35 mouse cellular contexts compared by ENCODE assay signal in genomic region chr3:107819622-107820021, GRCm38 (mm10). TPM values are rescaled to one million over a fixed set of nuclear protein-coding genes. Genes with fewer than 3 reads are reported as not detected.
DNase-seq lines count a peak whose midpoint lies in the region; ATAC-seq and TF ChIP-seq lines count a peak whose summit lies in the region.
"Had no signal": no experiment of that assay in that cellular context is flagged by ENCODE, and none has a peak within 500 bp of the region (broad histone marks: within the 10 kb centered on the region; RNA-seq: fewer than 3 reads in every experiment).

No protein-coding gene starts in this region.

- no peaks in the 10 kb centered on the region for H3K36me3 ChIP-seq in midbrain, embryonic 11.5 days (ENCODE audit: control insufficient read depth, insufficient read depth, low read length)
- no peaks in the 10 kb centered on the region for H3K36me3 ChIP-seq in midbrain, embryonic 16.5 days (ENCODE audit: control insufficient read depth, insufficient read depth, low read length)
- H3K36me3 ChIP-seq in liver, embryonic 14.5 days (replicated peaks; ENCODE audit: control insufficient read depth, insufficient read depth, low read depth), result no peaks in the 10 kb centered on the region
- H3K36me3 ChIP-seq in liver, postnatal 0 days (replicated peaks; ENCODE audit: insufficient read depth, low read length), result no peaks in the 10 kb centered on the region
- H3K36me3 ChIP-seq in myocyte (ENCODE audit: control insufficient read depth, insufficient read depth), result no peaks in the 10 kb centered on the region
- H3K36me3 ChIP-seq: embryonic facial prominence, embryonic 10.5 days; embryonic facial prominence, embryonic 13.5 days; forebrain, embryonic 12.5 days; forebrain, embryonic 15.5 days; G1E; heart, embryonic 10.5 days; heart, embryonic 13.5 days; hindbrain, embryonic 12.5 days; hindbrain, embryonic 15.5 days had no signal

- no peaks in the 10 kb centered on the region for H3K4me1 ChIP-seq in midbrain, embryonic 11.5 days (ENCODE audit: control insufficient read depth, insufficient read depth, low read length)
- no peaks in the 10 kb centered on the region for H3K4me1 ChIP-seq in midbrain, embryonic 16.5 days (ENCODE audit: control insufficient read depth, insufficient read depth, low read length)
- peaks cover 5 to 15% of the 10 kb centered on the region in 2 experiments for H3K4me1 ChIP-seq in liver, embryonic 14.5 days (replicated peaks; ENCODE audit: control insufficient read depth in 2 of 2, insufficient read depth in 2 of 2, low read length in 1 of 2)
- H3K4me1 ChIP-seq in liver, postnatal 0 days (ENCODE audit: insufficient read depth), result peaks cover 18% of the 10 kb centered on the region; the same call in 1 of the 2 replicates
- H3K4me1 ChIP-seq: embryonic facial prominence, embryonic 10.5 days; forebrain, embryonic 12.5 days; forebrain, embryonic 15.5 days; hindbrain, embryonic 12.5 days; hindbrain, embryonic 15.5 days had no signal

- no peak for TF ChIP-seq CTCF in liver, embryonic 14.5 days (IDR thresholded peaks at IDR 0.05; ENCODE audit: low read depth)
- no peak for TF ChIP-seq CTCF in liver, postnatal 0 days (IDR thresholded peaks at IDR 0.05; ENCODE audit: low read depth)

- no peak for TF ChIP-seq POLR2A in myocyte (IDR thresholded peaks at IDR 0.05; ENCODE audit: insufficient read length, low read depth)

- no peaks in the 10 kb centered on the region for H3K9me3 ChIP-seq in midbrain, embryonic 11.5 days (ENCODE audit: control insufficient read depth, low read length)
- H3K9me3 ChIP-seq in midbrain, embryonic 16.5 days (replicated peaks; ENCODE audit: control insufficient read depth, low read length, poor library complexity, severe bottlenecking), result no peaks in the 10 kb centered on the region
- peaks cover 2% of the 10 kb centered on the region; the same call in 1 of the 2 replicates for H3K9me3 ChIP-seq in liver, embryonic 14.5 days (ENCODE audit: control insufficient read depth, low read length)
- no peaks in the 10 kb centered on the region for H3K9me3 ChIP-seq in liver, postnatal 0 days (ENCODE audit: low read length)
- H3K9me3 ChIP-seq: embryonic facial prominence, embryonic 10.5 days; embryonic facial prominence, embryonic 13.5 days; forebrain, embryonic 12.5 days; forebrain, embryonic 15.5 days; heart, embryonic 10.5 days; heart, embryonic 13.5 days; hindbrain, embryonic 12.5 days; hindbrain, embryonic 15.5 days had no signal

- 92% methylated on average over 3 of the region's 3 CpGs for WGBS in midbrain, embryonic 11.5 days
- 93% methylated on average over 3 of the region's 3 CpGs for WGBS in midbrain, embryonic 16.5 days
- 11% methylated on average over 3 of the region's 3 CpGs for WGBS in liver, embryonic 14.5 days (ENCODE audit: insufficient replicate concordance)
- 26% methylated on average over 3 of the region's 3 CpGs for WGBS in liver, postnatal 0 days (ENCODE audit: insufficient replicate concordance)

- H3K4me2 ChIP-seq in midbrain, embryonic 11.5 days, result no peak overlapping the region
- H3K4me2 ChIP-seq in midbrain, embryonic 16.5 days (ENCODE audit: low read length), result no peak overlapping the region
- H3K4me2 ChIP-seq in liver, embryonic 14.5 days (ENCODE audit: low read depth), result peak overlapping the region; percentile 29
- peak overlapping the region; percentile 33; the same call in 1 of the 2 replicates for H3K4me2 ChIP-seq in liver, postnatal 0 days (ENCODE audit: low read depth, low read length)
- H3K4me2 ChIP-seq in myocyte (ENCODE audit: low read depth), result peak overlapping the region; percentile 52
- H3K4me2 ChIP-seq: embryonic facial prominence, embryonic 13.5 days; forebrain, embryonic 12.5 days; forebrain, embryonic 15.5 days; heart, embryonic 13.5 days; hindbrain, embryonic 12.5 days; hindbrain, embryonic 15.5 days had no signal

- H3K4me3 ChIP-seq in midbrain, embryonic 11.5 days (ENCODE audit: low read depth, low read length), result no peak overlapping the region
- no peak overlapping the region for H3K4me3 ChIP-seq in midbrain, embryonic 16.5 days (ENCODE audit: low read depth, low read length)
- H3K4me3 ChIP-seq in liver, embryonic 14.5 days (ENCODE audit: insufficient read depth in 1 of 2, low read depth in 2 of 2, low read length in 2 of 2), result no peak overlapping the region
- H3K4me3 ChIP-seq in liver, postnatal 0 days (ENCODE audit: low read depth, low read length), result no peak overlapping the region
- no peak overlapping the region for H3K4me3 ChIP-seq in myocyte
- H3K4me3 ChIP-seq: embryonic facial prominence, embryonic 10.5 days; embryonic facial prominence, embryonic 13.5 days; erythroblast, embryonic 14.5 days; forebrain, embryonic 12.5 days; forebrain, embryonic 15.5 days; heart, adult 2 months; heart, embryonic 10.5 days; heart, embryonic 13.5 days; hindbrain, embryonic 12.5 days; hindbrain, embryonic 15.5 days had no signal

- no peak for ATAC-seq in midbrain, embryonic 11.5 days (ENCODE audit: low FRiP score)
- ATAC-seq in midbrain, embryonic 16.5 days, result no peak
- peak; percentile 43; the same call in 1 of the 2 replicates for ATAC-seq in liver, embryonic 14.5 days (ENCODE audit: insufficient read depth)
- ATAC-seq in liver, postnatal 0 days, result no peak
- ATAC-seq: forebrain, embryonic 15.5 days had no signal

- no peak overlapping the region for H3K9ac ChIP-seq in midbrain, embryonic 11.5 days (ENCODE audit: low read length)
- no peak overlapping the region for H3K9ac ChIP-seq in midbrain, embryonic 16.5 days (ENCODE audit: low read depth, low read length)
- H3K9ac ChIP-seq in liver, embryonic 14.5 days (replicated peaks), result no peak overlapping the region
- no peak overlapping the region for H3K9ac ChIP-seq in liver, postnatal 0 days (replicated peaks)
- H3K9ac ChIP-seq: embryonic facial prominence, embryonic 13.5 days; forebrain, embryonic 12.5 days; forebrain, embryonic 15.5 days; heart, embryonic 13.5 days; hindbrain, embryonic 12.5 days; hindbrain, embryonic 15.5 days had no signal

- H3K27ac ChIP-seq in midbrain, embryonic 11.5 days (ENCODE audit: low read depth, low read length), result no peak overlapping the region
- no peak overlapping the region for H3K27ac ChIP-seq in midbrain, embryonic 16.5 days (ENCODE audit: low read length)
- H3K27ac ChIP-seq in liver, embryonic 14.5 days, result no peak overlapping the region
- no peak overlapping the region for H3K27ac ChIP-seq in liver, postnatal 0 days (ENCODE audit: low read depth)
- H3K27ac ChIP-seq: embryonic facial prominence, embryonic 10.5 days; embryonic facial prominence, embryonic 13.5 days; forebrain, embryonic 12.5 days; forebrain, embryonic 15.5 days; heart, adult 2 months; heart, embryonic 10.5 days; heart, embryonic 13.5 days; hindbrain, embryonic 12.5 days; hindbrain, embryonic 15.5 days had no signal

- no peaks in the 10 kb centered on the region for H3K27me3 ChIP-seq in midbrain, embryonic 11.5 days (ENCODE audit: control insufficient read depth, insufficient read depth, low read length)
- H3K27me3 ChIP-seq in midbrain, embryonic 16.5 days (ENCODE audit: control insufficient read depth, insufficient read depth, low read depth, low read length), result no peaks in the 10 kb centered on the region
- no peaks in the 10 kb centered on the region for H3K27me3 ChIP-seq in liver, embryonic 14.5 days (ENCODE audit: control insufficient read depth, insufficient read depth, low read length)
- H3K27me3 ChIP-seq in liver, postnatal 0 days (ENCODE audit: insufficient read depth, low read length), result no peaks in the 10 kb centered on the region
- H3K27me3 ChIP-seq in myocyte (ENCODE audit: control insufficient read depth, insufficient read depth, insufficient read length), result no peaks in the 10 kb centered on the region
- H3K27me3 ChIP-seq: CH12.LX; embryonic facial prominence, embryonic 13.5 days; forebrain, embryonic 15.5 days; heart, embryonic 13.5 days; hindbrain, embryonic 12.5 days; hindbrain, embryonic 15.5 days had no signal

- peak; percentile 53 for DNase-seq in midbrain, embryonic 11.5 days (ENCODE audit: low spot score, missing footprints)
- no peak for DNase-seq in liver, embryonic 14.5 days (ENCODE audit: low read depth in 3 of 3, low spot score in 3 of 3)
- no peak for DNase-seq in liver, postnatal 0 days
- no peak for DNase-seq in cerebellum, adult 9-11 months
- DNase-seq in left cerebral cortex, adult 8-10 months (ENCODE audit: low spot score in 2 of 2), result no peak
- no peak for DNase-seq in heart, postnatal 14 days
- DNase-seq: adrenal gland, adult 2 months; adrenal gland, postnatal 14 days; B cell, adult 2 months; cerebellum, adult 11 months; cerebellum, adult 2 months; cerebellum, postnatal 10 days; cerebellum, postnatal 36 days; embryo, embryonic 11 days; gastrocnemius, postnatal 10 days; gastrocnemius, postnatal 36 days; heart, adult 2 months had no signal

- TF ChIP-seq EP300 in liver, embryonic 14.5 days (IDR thresholded peaks at IDR 0.05; ENCODE audit: low read depth), result peak; percentile 47
- no peak for TF ChIP-seq EP300 in liver, postnatal 0 days (IDR thresholded peaks at IDR 0.05; ENCODE audit: low read depth)

- no peak overlapping the region for H3ac ChIP-seq in myocyte (ENCODE audit: control insufficient read depth, insufficient read length)

- intact Hi-C loops in heart, postnatal 14 days (cut with DNase I), result loop anchor here (5.0 kb wide), 1 partner anchor 38 kb away; no protein-coding TSS in a partner anchor

- no peaks in the 10 kb centered on the region for H3K79me2 ChIP-seq in myocyte (ENCODE audit: control insufficient read depth, insufficient read depth)

TF ChIP-seq in myocyte, 11 proteins besides CTCF, POLR2A, EP300 and RAD21 (continues in another document):
- TF ChIP-seq CEBPB (IDR thresholded peaks at IDR 0.05; ENCODE audit: insufficient read depth, poor library complexity, severe bottlenecking), result no peak

RNA-seq across cellular contexts. Expression of gene Eps8l3, which starts 57.4 kb away (rescaled TPM):
- polyA plus RNA-seq in midbrain, embryonic 11.5 days (2014; fragmentation: Nextera tagmentation; extraction: Ambion mirVana), result not detected in 2 replicates
- not detected in 2 replicates for polyA plus RNA-seq in midbrain, embryonic 16.5 days (2015; fragmentation: Nextera tagmentation; extraction: Ambion mirVana)
- 0.02 and 0.03 TPM in 2 replicates for polyA plus RNA-seq in liver, embryonic 14.5 days (2012; rRNA removed)
- 0.20 TPM in 1 of 2 replicates, not detected in the other for polyA plus RNA-seq in liver, embryonic 14.5 days (2014; fragmentation: Nextera tagmentation; extraction: Ambion mirVana)
- polyA plus RNA-seq in liver, postnatal 0 days (2015; fragmentation: Nextera tagmentation; extraction: Ambion mirVana), result not detected in 2 replicates
- polyA plus RNA-seq in myocyte (2012; fragmentation: generic; extraction: Trizol), result not detected
- total RNA-seq in left cerebral cortex, adult 8-10 months (2022), result not detected
- total RNA-seq in heart, postnatal 14 days (2021), result not detected
- total RNA-seq: adrenal gland, adult 2 months; adrenal gland, postnatal 14 days; adrenal gland, postnatal 4 days; CH12.LX; G1E; gastrocnemius, postnatal 10 days; gastrocnemius, postnatal 36 days; granulocyte monocyte progenitor cell, adult 5-6 weeks; heart, adult 2 months; heart, postnatal 25 days; hematopoietic stem cell, adult 5-6 weeks had no signal
- polyA plus RNA-seq: adrenal gland, adult 2 months; cortical plate, adult 2 months; embryonic facial prominence, embryonic 10.5 days; embryonic facial prominence, embryonic 13.5 days; erythroblast, embryonic 14.5 days; forebrain, embryonic 12.5 days; forebrain, embryonic 15.5 days; G1E; heart, adult 2 months; heart, embryonic 10.5 days; heart, embryonic 13.5 days; hindbrain, embryonic 12.5 days; hindbrain, embryonic 15.5 days had no signal

RNA-seq across cellular contexts. Expression of gene Csf1, which starts 59.4 kb away (rescaled TPM):
- polyA plus RNA-seq in midbrain, embryonic 11.5 days (2014; fragmentation: Nextera tagmentation; extraction: Ambion mirVana), result 4.6 and 5.7 TPM in 2 replicates
- 6.0 and 6.3 TPM in 2 replicates for polyA plus RNA-seq in midbrain, embryonic 16.5 days (2015; fragmentation: Nextera tagmentation; extraction: Ambion mirVana)
- polyA plus RNA-seq in liver, embryonic 14.5 days (2012; rRNA removed), result 3.7 and 4.4 TPM in 2 replicates
- polyA plus RNA-seq in liver, embryonic 14.5 days (2014; fragmentation: Nextera tagmentation; extraction: Ambion mirVana), result 5.9 and 6.1 TPM in 2 replicates
- 6.6 and 7.2 TPM in 2 replicates for polyA plus RNA-seq in liver, postnatal 0 days (2015; fragmentation: Nextera tagmentation; extraction: Ambion mirVana)
- 68.1 TPM for polyA plus RNA-seq in myocyte (2012; fragmentation: generic; extraction: Trizol)
- 10 to 100 TPM; 18.6 to 34.2 (median 26.6) TPM for total RNA-seq in left cerebral cortex, adult 8-10 months (2022)
- 10 to 100 TPM; 25.5 to 33.6 TPM for total RNA-seq in heart, postnatal 14 days (2021)

Comparison
In these comparisons a context has a peak if more than half of its experiments do, and no peak if none do; other contexts are left out.
1. H3K4me2 ChIP-seq: peak in liver, embryonic 14.5 days (single experiment), liver, postnatal 0 days (single experiment) and myocyte (single experiment); none in midbrain, embryonic 11.5 days (single experiment) and midbrain, embryonic 16.5 days (single experiment).